Mouse (Mus musculus) lung, adult 2 months (tissue): ENCODE measurements around the gene Hist1h3g.
"Not testable (repeated sequence)": the region's sequence is repeated elsewhere in the genome, so short reads cannot be mapped to it uniquely, and the experiment has no call there.

Experiments used
- CTCF ChIP-seq: fragments of 200-500 bp; IDR thresholded peaks from 2 replicates; pipeline ENCODE4 v1.5.1; 2011; ENCODE audit warnings: mild to moderate bottlenecking, low read length, control low read depth; ENCODE audit not compliant: insufficient read depth
- POLR2A ChIP-seq: fragments of 200-500 bp; IDR thresholded peaks from 2 replicates; pipeline ENCODE4 v1.6.1; 2011; ENCODE audit warnings: low read depth, mild to moderate bottlenecking, control low read depth, low read length, borderline replicate concordance; ENCODE audit errors: extremely low read depth

- TF ChIP-seq POLR2A, CTCF: not testable (repeated sequence)
These were observed 40.7 kb downstream of the Hist1h3g start for GRCm38 (mm10) chr13:23575864-23576313.
